8 mouse cellular contexts compared by ENCODE assay signal in genomic region chr1:156917460-156917859, GRCm38 (mm10). TPM values are rescaled to one million over a fixed set of nuclear protein-coding genes. Genes with fewer than 3 reads are reported as not detected.
DNase-seq lines count a peak whose midpoint lies in the region; ATAC-seq lines count a peak whose summit lies in the region.

No protein-coding gene starts in this region.

- peak; percentile 58; the same call in 1 of the 2 replicates for ATAC-seq in forebrain, embryonic 15.5 days (replicated peaks)
- ATAC-seq in megakaryocyte progenitor cell, adult 5-6 weeks (replicated peaks; ENCODE audit: poor library complexity): peak; percentile 78

- no peaks in the 10 kb centered on the region for H3K27me3 ChIP-seq in forebrain, embryonic 15.5 days

- peak; percentile 23 to 32 for DNase-seq in cerebellum, adult 18-20 months
- no peak for DNase-seq in cerebellum, adult 11-12 months
- peak; percentile 60 to 80 for DNase-seq in left cerebral cortex, postnatal 14 days (ENCODE audit: low spot score in 2 of 2)
- no peak for DNase-seq in left cerebral cortex, postnatal 36 days (ENCODE audit: low spot score in 2 of 2)
- DNase-seq in ZHBTc4 (ENCODE audit: low read depth, low spot score): peak; percentile 79
- DNase-seq in gastrocnemius, postnatal 4 days (ENCODE audit: low spot score in 2 of 2): no peak

- 7% methylated on average over 3 of the region's 3 CpGs for WGBS in forebrain, embryonic 15.5 days

- no peak overlapping the region for H3K4me3 ChIP-seq in forebrain, embryonic 15.5 days

- no peak overlapping the region for H3K9ac ChIP-seq in forebrain, embryonic 15.5 days (replicated peaks)

- H3K9me3 ChIP-seq in forebrain, embryonic 15.5 days: no peaks in the 10 kb centered on the region

- intact Hi-C loops in left cerebral cortex, postnatal 14 days (cut with DNase I): no loop called here
- intact Hi-C loops in left cerebral cortex, postnatal 36 days (cut with DNase I): loop anchor here (1.0 to 5.0 kb wide), 2 partner anchors 80 to 160 kb away; no protein-coding TSS in a partner anchor

- H3K4me1 ChIP-seq in forebrain, embryonic 15.5 days: peaks cover 34% of the 10 kb centered on the region

- H3K4me2 ChIP-seq in forebrain, embryonic 15.5 days (replicated peaks): no peak overlapping the region

- H3K27ac ChIP-seq in forebrain, embryonic 15.5 days (replicated peaks): peak overlapping the region; percentile 41; the same call in 1 of the 2 replicates

- no peaks in the 10 kb centered on the region for H3K36me3 ChIP-seq in forebrain, embryonic 15.5 days

RNA-seq across cellular contexts. Expression of gene Ralgps2, which starts 22.0 kb away (rescaled TPM):
- total RNA-seq in left cerebral cortex, postnatal 14 days (2021): 10 to 100 TPM; 43.3 to 54.7 TPM
- 10 to 100 TPM; 32.0 to 50.1 TPM for total RNA-seq in left cerebral cortex, postnatal 36 days (2021)
- polyA plus RNA-seq in forebrain, embryonic 15.5 days (2015; fragmentation: Nextera tagmentation; extraction: Ambion mirVana): 136 and 139 TPM in 2 replicates
- 12.8 and 19.5 TPM in 2 replicates for total RNA-seq in megakaryocyte progenitor cell, adult 5-6 weeks (2015)
- 32.5 and 34.0 TPM in 2 replicates for total RNA-seq in megakaryocyte progenitor cell, adult 5-6 weeks (2017)
- total RNA-seq in gastrocnemius, postnatal 4 days (2021): 10 to 100 TPM; 36.3 to 37.7 TPM

Comparison
In these comparisons a context has a peak if more than half of its experiments do, and no peak if none do; other contexts are left out.
1. DNase-seq: peak in cerebellum, adult 18-20 months (2 of 2), left cerebral cortex, postnatal 14 days (2 of 2) and ZHBTc4 (single experiment); none in cerebellum, adult 11-12 months (single experiment), left cerebral cortex, postnatal 36 days (0 of 2) and gastrocnemius, postnatal 4 days (0 of 2).